Mouse (Mus musculus) lung, postnatal 0 days (tissue): ENCODE data around the gene Lrrc75a. TPM values are rescaled to one million over a fixed set of nuclear protein-coding genes. Genes with fewer than 3 reads are reported as not detected.

Experiments
- ATAC-seq: fragments of 200-750 bp; cut with Nextera tagmentation; 2 replicates; pipeline ENCODE4 v1.8.0; 2017; ENCODE audit warnings: moderate library complexity
- DNase-seq: peaks from one replicate; pipeline ENCODE4 v3.0.0-alpha.2; 2016; ENCODE audit warnings: low spot score
- H3K27ac ChIP-seq: fragments of 300-500 bp; sonication (generic); 2 replicates; pipeline ENCODE4 v1.5.1; 2014; ENCODE audit warnings: antibody characterized with exemption, mild to moderate bottlenecking, low read length, mixed read lengths
- H3K27me3 ChIP-seq: fragments of 300-500 bp; sonication (generic); replicated peaks from 2 replicates; pipeline ENCODE4 v1.6.1; 2014; ENCODE audit warnings: low read length, mixed read lengths; ENCODE audit not compliant: insufficient read depth
- H3K36me3 ChIP-seq: fragments of 300-500 bp; sonication (generic); 2 replicates; pipeline ENCODE4 v1.6.1; 2014; ENCODE audit warnings: low read length, mixed read lengths; ENCODE audit not compliant: insufficient read depth
- H3K4me1 ChIP-seq: fragments of 300-500 bp; sonication (generic); 2 replicates; pipeline ENCODE4 v1.6.1; 2014; ENCODE audit warnings: antibody characterized with exemption, low read depth, low read length, mixed read lengths; ENCODE audit not compliant: insufficient read depth
- H3K4me2 ChIP-seq: fragments of 300-500 bp; sonication (generic); replicated peaks from 2 replicates; pipeline ENCODE4 v1.6.1; 2014; ENCODE audit warnings: low read depth, mild to moderate bottlenecking, low read length, moderate library complexity, mixed read lengths
- H3K4me3 ChIP-seq: fragments of 300-500 bp; sonication (generic); 2 replicates; pipeline ENCODE4 v1.5.1; 2014; ENCODE audit warnings: low read depth, low read length
- H3K9ac ChIP-seq: fragments of 300-500 bp; sonication (generic); replicated peaks from 2 replicates; pipeline ENCODE4 v1.6.1; 2014; ENCODE audit warnings: low read depth, mild to moderate bottlenecking
- H3K9me3 ChIP-seq: fragments of 300-500 bp; sonication (generic); 2 replicates; pipeline ENCODE4 v1.6.1; 2016; ENCODE audit warnings: low read length, mixed read lengths
- CTCF ChIP-seq: IDR thresholded peaks from 2 replicates; pipeline ENCODE4 v1.5.1; 2016; ENCODE audit warnings: antibody characterized with exemption, mild to moderate bottlenecking
- EP300 ChIP-seq: IDR thresholded peaks from 2 replicates; pipeline ENCODE4 v1.6.1; 2016; ENCODE audit warnings: antibody characterized with exemption, mild to moderate bottlenecking, control low read depth
- WGBS: fragments of 180-500 bp; shearing (Covaris S2); extraction: QIAGEN DNeasy Blood & Tissue Kit; methylation state at CpG from one replicate; pipeline ENCODE4 v1.1.7; 2014; 5-methylcytosine and 5-hydroxymethylcytosine counted together
- polyA plus RNA-seq: library from polyadenylated mRNA; unstranded; fragments of >200 nt; fragmentation: Nextera tagmentation; extraction: Ambion mirVana; gene quantifications from 2 replicates; pipeline ENCODE4 v1.2.1, GENCODE M21; 2015

Lrrc75a gene
- polyA plus RNA-seq, 1 experiment from 2014 or later: 15.0 TPM

DNA sequence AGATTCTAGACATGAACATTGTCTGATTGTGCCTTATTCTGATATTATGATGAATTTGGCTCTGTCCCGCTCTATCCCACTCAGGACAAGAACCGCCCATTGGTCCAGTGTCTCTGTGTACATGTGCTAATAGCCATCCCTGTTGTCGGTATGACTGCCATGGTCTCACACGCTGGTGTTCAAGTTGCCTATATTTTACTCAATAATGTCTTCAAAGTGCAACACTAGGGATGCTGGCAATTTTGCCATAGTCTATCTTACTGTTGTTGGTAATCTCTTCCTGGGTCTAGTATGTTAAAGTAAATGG lies 27.9 kb upstream of the Lrrc75a start:
- no peaks in the 10 kb centered on the region for H3K4me1 ChIP-seq
- no peaks in the 10 kb centered on the region for H3K27me3 ChIP-seq
- TF ChIP-seq CTCF (no peak), EP300 (no peak)
- no peaks in the 10 kb centered on the region for H3K9me3 ChIP-seq
- WGBS: 90% methylated on average over 4 of the region's 4 CpGs
- no peak overlapping the region for H3K4me3 ChIP-seq
- H3K9ac ChIP-seq: no peak overlapping the region
- ATAC-seq (no peak), DNase-seq (no peak)
- no peaks in the 10 kb centered on the region for H3K36me3 ChIP-seq
- H3K4me2 ChIP-seq: no peak overlapping the region
- H3K27ac ChIP-seq: no peak overlapping the region

DNA sequence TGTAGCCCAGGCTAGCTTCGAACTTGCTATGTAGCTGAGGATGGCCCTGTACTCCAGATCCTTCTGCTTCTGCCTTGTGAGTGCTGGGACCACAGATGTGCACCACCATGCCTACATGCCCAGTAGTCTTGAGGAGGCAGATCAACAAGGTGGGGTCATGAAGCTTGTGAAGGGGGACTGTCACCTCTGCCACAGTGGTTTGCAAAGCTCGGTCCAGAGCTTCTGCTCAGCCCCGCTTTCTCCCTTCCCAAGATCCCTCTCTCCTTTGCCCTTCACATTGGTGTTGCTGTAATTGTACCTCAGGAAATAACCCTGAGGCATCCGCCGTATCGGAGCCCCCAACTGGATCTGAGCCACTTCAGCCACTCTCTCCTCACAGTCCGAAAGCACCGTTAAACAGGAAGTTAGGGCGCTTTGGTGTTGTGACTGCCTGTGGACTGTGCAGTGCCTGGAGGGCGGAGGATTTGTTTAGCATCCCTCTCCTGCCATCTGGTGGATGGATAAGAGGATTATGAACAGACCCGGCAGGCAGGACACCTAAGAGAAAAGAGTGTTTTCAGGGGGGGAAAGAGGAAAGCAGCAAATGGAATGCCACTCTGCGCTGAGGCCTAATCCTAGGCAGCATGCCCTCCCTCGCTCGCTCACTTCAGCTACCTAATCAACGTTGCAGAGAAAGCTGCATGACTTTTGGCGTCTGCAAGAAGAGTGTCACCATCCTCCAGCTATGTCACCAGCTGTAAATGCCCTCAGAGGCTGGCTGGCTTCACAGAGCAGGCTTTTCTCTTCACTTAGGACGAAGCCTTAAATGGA lies 27.4 kb upstream of the Lrrc75a start:
- WGBS: 15% methylated on average over 17 of the region's 17 CpGs
- Histone ChIP-seq H3K4me2 (peak overlapping the region; percentile 44), H3K4me3 (0 out of 2 replicates have a peak overlapping the region, but pooled peaks have one; percentile 1), H3K9ac (no peak overlapping the region), H3K36me3 (no peaks in the 10 kb centered on the region), H3K4me1 (no peaks in the 10 kb centered on the region), H3K27ac (no peak overlapping the region), H3K9me3 (no peaks in the 10 kb centered on the region), H3K27me3 (no peaks in the 10 kb centered on the region)
- TF ChIP-seq CTCF: peak; percentile 93
- no peak for TF ChIP-seq EP300
- DNase-seq: peak; percentile 94
- ATAC-seq: peak; percentile 95

DNA sequence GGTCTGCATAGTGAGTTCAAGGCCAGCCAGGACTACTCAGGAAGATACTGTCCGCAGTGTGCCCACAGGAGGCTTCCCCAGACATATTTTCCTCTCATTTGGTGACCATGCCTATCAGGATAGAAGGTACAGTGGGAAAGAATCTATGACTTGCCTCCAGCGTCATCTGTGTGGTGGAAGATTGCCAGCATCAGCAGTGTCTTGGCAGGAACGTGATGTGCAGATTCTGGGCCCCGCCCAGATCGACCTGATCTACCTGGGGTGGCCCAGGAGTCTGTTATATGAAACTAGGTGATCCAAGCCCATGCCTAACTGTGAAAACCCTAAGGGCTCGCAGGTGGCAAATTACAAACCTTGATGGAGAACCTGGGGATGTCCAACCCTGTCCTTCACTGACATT lies 21.7 kb upstream of the Lrrc75a start:
- no peak overlapping the region for H3K4me3 ChIP-seq
- H3K27me3 ChIP-seq: no peaks in the 10 kb centered on the region
- DNase-seq (no peak), ATAC-seq (no peak)
- no peak overlapping the region for H3K4me2 ChIP-seq
- WGBS: 74% methylated on average over 6 of the region's 6 CpGs
- no peaks in the 10 kb centered on the region for H3K9me3 ChIP-seq
- peaks cover 4% of the 10 kb centered on the region; the same call in 1 of the 2 replicates for H3K36me3 ChIP-seq
- H3K9ac ChIP-seq: no peak overlapping the region
- H3K4me1 ChIP-seq: no peaks in the 10 kb centered on the region
- TF ChIP-seq EP300 (no peak), CTCF (no peak)
- no peak overlapping the region for H3K27ac ChIP-seq

DNA sequence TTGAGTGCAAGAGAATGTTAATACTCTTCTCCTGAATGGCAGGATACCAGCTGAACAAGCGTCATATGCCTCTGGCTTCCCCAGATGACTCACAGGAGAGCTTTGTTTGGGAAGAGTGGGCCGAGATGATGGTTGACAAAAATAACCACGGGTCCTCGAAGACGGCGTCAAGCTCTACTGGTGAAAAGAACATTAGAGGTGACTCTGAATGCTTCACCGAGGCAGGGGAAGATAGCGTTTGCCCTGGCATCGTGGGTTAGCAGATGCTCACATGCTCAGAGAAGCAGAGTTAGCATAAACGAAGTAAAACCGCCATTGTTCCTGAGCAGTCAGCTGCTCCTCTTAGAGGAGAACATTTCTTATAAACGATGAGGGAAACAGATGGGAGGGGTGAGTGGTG lies 21.1 kb upstream of the Lrrc75a start:
- no peak overlapping the region for H3K9ac ChIP-seq
- H3K4me2 ChIP-seq: no peak overlapping the region
- 45% methylated on average over 12 of the region's 12 CpGs for WGBS
- TF ChIP-seq EP300 (no peak), CTCF (no peak)
- DNase-seq: no peak
- no peaks in the 10 kb centered on the region for H3K27me3 ChIP-seq
- no peak overlapping the region for H3K27ac ChIP-seq
- no peaks in the 10 kb centered on the region for H3K4me1 ChIP-seq
- no peak overlapping the region for H3K4me3 ChIP-seq
- H3K36me3 ChIP-seq: peaks cover 4% of the 10 kb centered on the region; the same call in 1 of the 2 replicates
- ATAC-seq: peak; percentile 32
- H3K9me3 ChIP-seq: no peaks in the 10 kb centered on the region

DNA sequence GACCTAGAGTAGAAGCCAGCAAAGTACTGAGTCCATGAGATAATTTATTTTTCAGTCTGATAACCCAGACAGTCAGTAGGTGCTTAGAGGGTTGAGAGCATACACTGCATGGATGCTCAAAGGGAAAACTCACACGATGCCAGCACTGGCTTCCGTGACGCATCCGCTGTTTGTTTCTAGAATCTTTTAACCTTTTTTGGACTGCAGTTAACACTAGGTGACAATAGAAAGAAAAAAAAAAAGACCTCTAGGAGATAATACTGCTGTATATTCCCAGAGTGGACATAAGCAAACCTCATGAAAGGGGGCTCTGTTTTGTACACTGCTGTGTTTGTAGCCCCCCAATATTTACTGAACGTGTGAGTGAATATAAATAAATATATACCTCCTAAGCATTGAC lies 20.7 kb upstream of the Lrrc75a start:
- Histone ChIP-seq H3K27me3 (no peaks in the 10 kb centered on the region), H3K36me3 (peaks cover 4% of the 10 kb centered on the region; the same call in 1 of the 2 replicates), H3K9me3 (no peaks in the 10 kb centered on the region), H3K4me1 (no peaks in the 10 kb centered on the region), H3K27ac (no peak overlapping the region), H3K9ac (no peak overlapping the region), H3K4me2 (no peak overlapping the region), H3K4me3 (no peak overlapping the region)
- no peak for ATAC-seq
- no peak for DNase-seq
- 81% methylated on average over 5 of the region's 5 CpGs for WGBS
- TF ChIP-seq EP300 (no peak), CTCF (no peak)

DNA sequence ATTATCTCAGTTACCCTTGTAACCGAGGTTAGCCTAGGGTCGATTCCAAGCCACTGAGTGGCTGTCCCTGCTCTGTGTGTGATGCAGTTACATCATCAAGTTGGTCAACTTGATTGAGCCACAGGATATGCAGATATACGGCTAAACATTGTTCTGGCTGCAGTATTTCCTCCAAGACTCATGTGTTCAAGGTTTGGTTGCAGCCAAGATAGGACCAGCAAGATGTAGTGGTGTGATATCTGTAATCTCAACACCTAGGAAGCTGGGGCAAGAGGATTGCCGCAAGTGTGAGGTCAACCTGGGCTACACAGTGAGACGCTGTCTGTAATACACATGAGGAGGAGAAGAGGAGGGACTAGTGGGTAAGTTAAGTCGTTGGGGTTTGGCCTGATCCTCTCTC lies 15.9 kb upstream of the Lrrc75a start:
- WGBS: 82% methylated on average over 6 of the region's 6 CpGs
- no peaks in the 10 kb centered on the region for H3K27me3 ChIP-seq
- no peak for ATAC-seq
- no peak overlapping the region for H3K9ac ChIP-seq
- H3K27ac ChIP-seq: no peak overlapping the region
- DNase-seq: no peak
- H3K4me1 ChIP-seq: no peaks in the 10 kb centered on the region
- H3K9me3 ChIP-seq: no peaks in the 10 kb centered on the region
- peaks cover 4% of the 10 kb centered on the region; the same call in 1 of the 2 replicates for H3K36me3 ChIP-seq
- no peak for TF ChIP-seq CTCF
- TF ChIP-seq EP300: no peak
- H3K4me3 ChIP-seq: no peak overlapping the region
- H3K4me2 ChIP-seq: no peak overlapping the region
